Mouse (Mus musculus): Measurements from ENCODE around the gene Rad54l2. TPM values are rescaled to one million over a fixed set of nuclear protein-coding genes. Genes with fewer than 3 reads are reported as not detected.

Rad54l2 gene
- polyA plus RNA-seq (2021; fragmentation: Nextera tagmentation) = 2.1 and 2.2 TPM in 2 replicates
- long read RNA-seq, experiment 1, partial matches to known transcripts = 2 of 5 reads
- long read RNA-seq, experiment 1, other reads (novel, unspliced or antisense) = 3 of 5 reads
- long read RNA-seq, experiment 2, partial matches to known transcripts = 0 of 4 reads
- long read RNA-seq, experiment 2, other reads (novel, unspliced or antisense) = 4 of 4 reads

GRCm38 (mm10) chr9:106788812-106789321 is at the start of gene Rad54l2:
Gene Rad54l2, minus strand, starts transcription at chr9:106789194.

GRCm38 (mm10) chr9:106821618-106822380 is 32.8 kb upstream of the Rad54l2 start, which contains the start of gene Dcaf1:
Gene Dcaf1, plus strand, starts transcription at chr9:106821874.

GRCm38 (mm10) chr9:106685249-106686101 is 103.5 kb downstream of the Rad54l2 start, which contains the start of gene Tex264:
Gene Tex264, minus strand, starts transcription at chr9:106685927.

GRCm38 (mm10) chr9:106655884-106656720 is 132.9 kb downstream of the Rad54l2 start, which contains the start of gene Grm2:
Gene Grm2, minus strand, starts transcription at chr9:106656082.

Other genes with a start within 250 kb of the Rad54l2 start
- not detected in 2 replicates for gene Iqcf3, start 227.6 kb downstream of the Rad54l2 start, polyA plus RNA-seq (2021; fragmentation: Nextera tagmentation)
- not detected in 2 replicates for gene Iqcf4, start 218.2 kb downstream of the Rad54l2 start, polyA plus RNA-seq (2021; fragmentation: Nextera tagmentation)
- not detected in 2 replicates for gene Iqcf6, start 162.6 kb downstream of the Rad54l2 start, polyA plus RNA-seq (2021; fragmentation: Nextera tagmentation)
- 25.8 and 37.1 TPM in 2 replicates for gene Grm2, start 133.1 kb downstream of the Rad54l2 start, polyA plus RNA-seq (2021; fragmentation: Nextera tagmentation)
- gene Tex264, start 103.3 kb downstream of the Rad54l2 start, polyA plus RNA-seq (2021; fragmentation: Nextera tagmentation) = 127 and 145 TPM in 2 replicates
- gene Dcaf1, start 32.7 kb upstream of the Rad54l2 start, polyA plus RNA-seq (2021; fragmentation: Nextera tagmentation) = 5.0 and 6.2 TPM in 2 replicates
- gene Rbm15b, start 98.2 kb upstream of the Rad54l2 start, polyA plus RNA-seq (2021; fragmentation: Nextera tagmentation) = 4.0 and 4.1 TPM in 2 replicates
- gene Manf, start 102.8 kb upstream of the Rad54l2 start, polyA plus RNA-seq (2021; fragmentation: Nextera tagmentation) = 65.9 and 102 TPM in 2 replicates